Mouse (Mus musculus): ENCODE measurements around the gene Gm49322.

DNA sequence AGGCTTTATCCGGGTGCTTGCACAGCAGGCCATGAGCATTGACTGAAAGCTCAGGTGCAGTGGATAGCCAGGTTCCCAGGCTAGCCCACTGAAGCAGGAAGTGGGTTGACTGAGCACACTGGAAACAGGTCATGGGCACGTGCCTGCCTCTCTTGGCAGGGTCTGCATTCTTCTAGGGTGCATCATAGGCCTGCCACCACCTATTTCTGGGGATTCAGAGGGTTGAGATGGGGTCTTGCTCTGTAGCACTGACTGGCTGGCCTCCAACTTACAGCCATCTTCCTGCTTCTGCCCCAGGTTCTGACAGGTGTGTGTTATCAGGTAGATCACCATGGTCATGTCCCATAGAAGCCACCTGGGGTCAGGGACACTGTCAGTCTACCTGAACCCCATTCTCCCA lies 833 bp upstream of the Gm49322 start:
- TF ChIP-seq POLR2A (IDR thresholded peaks at IDR 0.05; ENCODE audit: borderline replicate concordance, insufficient read depth, low read length): no peak
- no peak for TF ChIP-seq CTCF (IDR thresholded peaks at IDR 0.05; ENCODE audit: borderline replicate concordance, insufficient read depth, low read depth, low read length)
